Mouse (Mus musculus): ENCODE results near the gene Pde4c.

DNA sequence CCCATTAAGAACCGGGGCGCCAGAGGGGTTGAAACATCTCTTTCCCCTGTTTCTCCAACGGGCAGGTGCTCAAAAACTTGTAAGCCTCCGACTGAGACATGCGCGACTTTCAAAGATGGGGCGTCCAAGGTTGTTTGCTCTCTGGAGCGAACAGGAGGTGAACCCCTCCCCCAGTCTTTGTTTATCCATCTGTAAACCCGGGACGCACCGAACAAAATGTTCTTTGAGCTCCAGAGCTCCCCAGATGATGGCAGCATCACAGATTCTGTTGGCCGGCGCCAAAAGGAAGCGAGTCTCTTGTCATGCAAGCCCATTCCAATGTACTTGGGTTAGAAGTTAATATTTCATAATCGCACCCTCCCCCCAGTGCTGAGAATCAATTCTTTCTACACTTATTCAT is 74.8 kb downstream of the Pde4c start:
- TF ChIP-seq CTCF (IDR thresholded peaks at IDR 0.05; ENCODE audit: extremely low read depth, insufficient read length, insufficient replicate concordance, low read depth, low read length) (no peak), POLR2A (IDR thresholded peaks at IDR 0.05; ENCODE audit: low read depth, low read length) (no peak)
